Mouse (Mus musculus) bone marrow macrophage, adult 2 months (primary cell): ENCODE results near the gene Snapin. TPM values are rescaled to one million over a fixed set of nuclear protein-coding genes. Genes with fewer than 3 reads are reported as not detected.

Source experiments
- H3K27ac ChIP-seq: 2 replicates; pipeline ENCODE4 v1.5.1; 2012; ENCODE audit warnings: low read depth, low read length; ENCODE audit not compliant: insufficient read depth
- H3K4me1 ChIP-seq: 2 replicates; pipeline ENCODE4 v1.6.1; 2012; ENCODE audit warnings: low read length; ENCODE audit not compliant: control insufficient read depth, insufficient read depth
- H3K4me3 ChIP-seq: 2 replicates; pipeline ENCODE4 v1.5.1; 2012; ENCODE audit warnings: mild to moderate bottlenecking, low read length, moderate library complexity; ENCODE audit not compliant: insufficient read depth
- CTCF ChIP-seq: IDR thresholded peaks from 2 replicates; pipeline ENCODE4 v1.5.1; 2012; ENCODE audit warnings: low read depth, mild to moderate bottlenecking, low read length, moderate library complexity
- POLR2A ChIP-seq: IDR thresholded peaks from 2 replicates; pipeline ENCODE4 v1.6.1; 2012; ENCODE audit warnings: mild to moderate bottlenecking, low read depth, low read length, borderline replicate concordance
- polyA plus RNA-seq: library from polyadenylated mRNA; stranded (reverse); fragments of >200 nt; gene quantifications from 2 replicates; pipeline ENCODE4 v1.2.4, GENCODE M21; 2012; ENCODE audit not compliant: missing spikeins, insufficient read depth, insufficient read length

Snapin gene
- polyA plus RNA-seq, 1 experiment = 96.6 TPM

- H3K27ac ChIP-seq = no peak overlapping the region
- TF ChIP-seq POLR2A (no peak), CTCF (no peak)
- peaks cover 19% of the 10 kb centered on the region for H3K4me1 ChIP-seq
- H3K4me3 ChIP-seq = no peak overlapping the region
Observed at GRCm38 (mm10) chr3:90459727-90460126, 31.1 kb downstream of the Snapin start.

DNA sequence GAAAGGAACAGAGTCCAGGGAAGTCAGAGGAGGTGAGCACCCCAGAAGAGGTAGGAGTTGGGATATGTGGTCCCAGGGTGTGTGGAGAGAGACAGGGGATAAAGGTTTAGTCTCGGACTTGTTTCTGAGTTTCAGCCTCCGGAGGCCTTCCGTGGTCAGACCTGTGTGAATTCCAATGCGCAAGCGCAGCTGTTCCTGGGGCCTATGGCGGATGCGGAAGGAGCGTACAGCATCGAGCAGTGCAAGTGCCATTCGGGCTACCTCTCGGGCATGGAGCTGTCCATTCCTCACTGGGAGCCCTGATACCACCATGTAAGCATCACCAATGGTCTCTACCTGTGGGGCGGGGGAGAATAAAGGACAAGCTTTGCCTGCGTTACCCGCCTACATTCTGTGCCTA, 35.9 kb downstream of the Snapin start:
- Histone ChIP-seq H3K27ac (no peak overlapping the region), H3K4me3 (no peak overlapping the region), H3K4me1 (peaks cover 16% of the 10 kb centered on the region)
- TF ChIP-seq POLR2A (no peak), CTCF (no peak)

- H3K4me1 ChIP-seq = peaks cover 5% of the 10 kb centered on the region; the same call in 1 of the 2 replicates
- no peak for TF ChIP-seq CTCF
- no peak for TF ChIP-seq POLR2A
- no peak overlapping the region for H3K27ac ChIP-seq
- H3K4me3 ChIP-seq = no peak overlapping the region
Observed at GRCm38 (mm10) chr3:90451396-90452095, 39.3 kb downstream of the Snapin start.

DNA sequence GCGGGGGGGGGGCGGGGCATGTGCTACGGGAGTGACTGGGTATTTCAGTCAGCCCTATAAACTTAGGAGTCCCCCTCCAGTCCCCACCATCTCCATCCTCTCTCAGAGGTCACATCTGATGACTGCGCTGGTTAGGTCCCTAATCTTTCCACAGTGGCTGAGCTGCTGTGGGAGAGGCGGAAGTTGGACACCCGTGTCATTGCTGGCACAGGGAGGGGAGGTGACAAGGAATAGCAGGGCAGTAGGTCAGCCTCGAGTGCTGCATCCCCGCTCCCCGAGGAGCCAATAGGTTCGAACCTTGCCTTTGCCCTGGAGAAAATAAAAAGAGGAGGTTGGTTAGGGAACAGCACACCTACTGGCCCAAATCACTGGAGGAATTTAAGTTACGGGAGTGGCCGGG, 40.0 kb downstream of the Snapin start:
- TF ChIP-seq CTCF (no peak), POLR2A (no peak)
- peaks cover 5% of the 10 kb centered on the region for H3K4me1 ChIP-seq
- H3K27ac ChIP-seq = no peak overlapping the region
- no peak overlapping the region for H3K4me3 ChIP-seq

- no peak for TF ChIP-seq CTCF
- TF ChIP-seq POLR2A = no peak
- Histone ChIP-seq H3K27ac (no peak overlapping the region), H3K4me3 (no peak overlapping the region), H3K4me1 (peaks cover 5% of the 10 kb centered on the region)
Observed at GRCm38 (mm10) chr3:90448626-90449025, 42.2 kb downstream of the Snapin start.

GRCm38 (mm10) chr3:90447123-90447494, 43.7 kb downstream of the Snapin start:
- peak overlapping the region; percentile 35; the same call in 1 of the 2 replicates for H3K27ac ChIP-seq
- TF ChIP-seq POLR2A (no peak), CTCF (no peak)
- no peak overlapping the region for H3K4me3 ChIP-seq
- H3K4me1 ChIP-seq = peaks cover 5% of the 10 kb centered on the region

- H3K27ac ChIP-seq = peak overlapping the region; percentile 35
- peaks cover 5% of the 10 kb centered on the region for H3K4me1 ChIP-seq
- no peak for TF ChIP-seq CTCF
- TF ChIP-seq POLR2A = no peak
- H3K4me3 ChIP-seq = no peak overlapping the region
Observed at GRCm38 (mm10) chr3:90446389-90447122, 44.3 kb downstream of the Snapin start.

GRCm38 (mm10) chr3:90445417-90446200, 45.2 kb downstream of the Snapin start:
- TF ChIP-seq POLR2A = no peak
- no peak for TF ChIP-seq CTCF
- Histone ChIP-seq H3K4me1 (no peaks in the 10 kb centered on the region; the same call in 1 of the 2 replicates), H3K4me3 (no peak overlapping the region), H3K27ac (peak overlapping the region; percentile 55)

DNA sequence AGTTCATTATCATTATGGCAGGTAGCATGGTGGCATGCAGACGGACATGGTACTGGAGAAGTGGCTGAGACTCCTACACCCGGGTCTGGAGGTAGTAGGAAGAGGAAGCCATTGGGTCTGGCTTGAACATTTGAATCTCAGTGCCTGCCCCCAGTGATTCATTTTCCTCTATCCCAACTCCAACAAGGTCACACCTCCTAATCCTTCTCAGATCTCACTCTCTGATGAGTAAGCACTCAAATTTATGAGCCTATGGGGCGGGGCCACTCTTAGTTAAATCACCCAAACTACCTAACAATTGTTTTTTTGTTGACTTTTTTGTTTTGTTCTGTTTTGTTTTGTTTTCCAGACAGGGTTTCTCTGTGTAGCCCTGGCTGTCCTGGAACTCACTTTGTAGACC, 46.9 kb downstream of the Snapin start:
- Histone ChIP-seq H3K4me1 (no peaks in the 10 kb centered on the region; the same call in 1 of the 2 replicates), H3K27ac (no peak overlapping the region), H3K4me3 (no peak overlapping the region)
- TF ChIP-seq POLR2A (no peak), CTCF (no peak)
